Mouse (Mus musculus): ENCODE data around the gene Cchcr1. TPM values are rescaled to one million over a fixed set of nuclear protein-coding genes. Genes with fewer than 3 reads are reported as not detected.

Cchcr1 gene
- polyA plus RNA-seq, 1 experiment from 2014 or later: 14.8 TPM

GRCm38 (mm10) chr17:35524354-35524753 is 7.5 kb downstream of the Cchcr1 start:
- Histone ChIP-seq H3K9ac (no peak overlapping the region), H3K9me3 (replicated peaks) (no peaks in the 10 kb centered on the region), H3K4me2 (replicated peaks) (no peak overlapping the region), H3K4me1 (no peaks in the 10 kb centered on the region), H3K27me3 (no peaks in the 10 kb centered on the region), H3K27ac (no peak overlapping the region), H3K4me3 (no peak overlapping the region), H3K36me3 (peaks cover 31% of the 10 kb centered on the region)
- WGBS: 89% methylated on average over 9 of the region's 9 CpGs
- ATAC-seq (ENCODE audit: low FRiP score): no peak

GRCm38 (mm10) chr17:35526644-35527043 is 9.7 kb downstream of the Cchcr1 start:
- no peak overlapping the region for H3K4me2 ChIP-seq (replicated peaks)

GRCm38 (mm10) chr17:35532360-35532759 is 15.5 kb downstream of the Cchcr1 start:
- Histone ChIP-seq H3K4me3 (no peak overlapping the region), H3K4me2 (replicated peaks) (no peak overlapping the region), H3K9ac (no peak overlapping the region), H3K27me3 (0 out of 2 replicates have a peak, but pooled peaks cover 3% of the 10 kb centered on the region), H3K9me3 (replicated peaks) (no peaks in the 10 kb centered on the region), H3K36me3 (peaks cover 17% of the 10 kb centered on the region), H3K4me1 (peaks cover 13% of the 10 kb centered on the region; the same call in 1 of the 2 replicates), H3K27ac (no peak overlapping the region)
- WGBS: 12% methylated on average over 3 of the region's 3 CpGs
- no peak for ATAC-seq (ENCODE audit: low FRiP score)

More at GRCm38 (mm10) chr17:35526644-35527043, 9.7 kb downstream of the Cchcr1 start:
- Histone ChIP-seq H3K36me3 (peaks cover 28% of the 10 kb centered on the region), H3K4me1 (peaks cover 7% of the 10 kb centered on the region; the same call in 1 of the 2 replicates), H3K9me3 (replicated peaks) (no peaks in the 10 kb centered on the region), H3K27me3 (no peaks in the 10 kb centered on the region), H3K27ac (no peak overlapping the region), H3K9ac (no peak overlapping the region), H3K4me3 (no peak overlapping the region)
- WGBS: 76% methylated on average over 8 of the region's 8 CpGs
- no peak for ATAC-seq (ENCODE audit: low FRiP score)

- Histone ChIP-seq H3K36me3 (peaks cover 16% of the 10 kb centered on the region), H3K9ac (no peak within 1 kb of the TSS), H3K4me3 (no peak within 1 kb of the TSS), H3K4me2 (replicated peaks) (no peak within 1 kb of the TSS), H3K9me3 (replicated peaks) (no peaks in the 10 kb centered on the region), H3K4me1 (peaks cover 13% of the 10 kb centered on the region; the same call in 1 of the 2 replicates), H3K27ac (no peak within 1 kb of the TSS), H3K27me3 (0 out of 2 replicates have a peak, but pooled peaks cover 3% of the 10 kb centered on the region)
- WGBS: 48% methylated on average over 7 of the region's 7 CpGs
- ATAC-seq (ENCODE audit: low FRiP score): no peak
Observed at GRCm38 (mm10) chr17:35532901-35533300, 16.0 kb downstream of the Cchcr1 start, which contains the start of gene Psors1c2. TSS of gene Psors1c2 (plus strand) at chr17:35533201.

- 14% methylated on average over 6 of the region's 6 CpGs for WGBS
- Histone ChIP-seq H3K4me2 (replicated peaks) (no peak overlapping the region), H3K9me3 (replicated peaks) (no peaks in the 10 kb centered on the region), H3K27me3 (0 out of 2 replicates have a peak, but pooled peaks cover 3% of the 10 kb centered on the region), H3K4me1 (peaks cover 13% of the 10 kb centered on the region; the same call in 1 of the 2 replicates), H3K36me3 (0 out of 2 replicates have a peak, but pooled peaks cover 4% of the 10 kb centered on the region), H3K27ac (no peak overlapping the region), H3K4me3 (no peak overlapping the region), H3K9ac (no peak overlapping the region)
- ATAC-seq (ENCODE audit: low FRiP score): peak; percentile 72
Observed at GRCm38 (mm10) chr17:35534343-35534742, 17.4 kb downstream of the Cchcr1 start.

GRCm38 (mm10) chr17:35537421-35537820 is 20.5 kb downstream of the Cchcr1 start:
- ATAC-seq (ENCODE audit: low FRiP score): no peak
- WGBS: 86% methylated on average over 4 of the region's 4 CpGs
- Histone ChIP-seq H3K9me3 (replicated peaks) (no peaks in the 10 kb centered on the region), H3K9ac (no peak overlapping the region), H3K27me3 (0 out of 2 replicates have a peak, but pooled peaks cover 3% of the 10 kb centered on the region), H3K36me3 (no peaks in the 10 kb centered on the region), H3K4me2 (replicated peaks) (no peak overlapping the region), H3K4me3 (no peak overlapping the region), H3K4me1 (0 out of 2 replicates have a peak, but pooled peaks cover 2% of the 10 kb centered on the region), H3K27ac (no peak overlapping the region)

- H3K27ac ChIP-seq: no peak overlapping the region
- H3K9ac ChIP-seq: no peak overlapping the region
- H3K27me3 ChIP-seq: 0 out of 2 replicates have a peak, but pooled peaks cover 1% of the 10 kb centered on the region
- no peak overlapping the region for H3K4me3 ChIP-seq
- peaks cover 4% of the 10 kb centered on the region for H3K4me1 ChIP-seq
- no peak for ATAC-seq (ENCODE audit: low FRiP score)
- H3K4me2 ChIP-seq (replicated peaks): no peak overlapping the region
- no peaks in the 10 kb centered on the region for H3K9me3 ChIP-seq (replicated peaks)
- 74% methylated on average over 1 of the region's 1 CpGs for WGBS
- H3K36me3 ChIP-seq: no peaks in the 10 kb centered on the region
Observed at GRCm38 (mm10) chr17:35538476-35538875, 21.6 kb downstream of the Cchcr1 start.

GRCm38 (mm10) chr17:35539540-35539939 is 22.6 kb downstream of the Cchcr1 start:
- no peak for ATAC-seq (ENCODE audit: low FRiP score)
- H3K4me1 ChIP-seq: peaks cover 4% of the 10 kb centered on the region
- H3K4me3 ChIP-seq: no peak overlapping the region
- WGBS: 50% methylated on average over 10 of the region's 10 CpGs
- H3K27ac ChIP-seq: no peak overlapping the region
- no peaks in the 10 kb centered on the region for H3K36me3 ChIP-seq
- H3K4me2 ChIP-seq (replicated peaks): no peak overlapping the region
- H3K9ac ChIP-seq: no peak overlapping the region
- no peaks in the 10 kb centered on the region for H3K9me3 ChIP-seq (replicated peaks)
- no peaks in the 10 kb centered on the region for H3K27me3 ChIP-seq

- no peak overlapping the region for H3K9ac ChIP-seq
- H3K4me3 ChIP-seq: no peak overlapping the region
- peaks cover 18% of the 10 kb centered on the region for H3K4me1 ChIP-seq
- H3K27me3 ChIP-seq: no peaks in the 10 kb centered on the region
- peak; percentile 15; the same call in 1 of the 2 replicates for ATAC-seq (ENCODE audit: low FRiP score)
- H3K9me3 ChIP-seq (replicated peaks): no peaks in the 10 kb centered on the region
- H3K4me2 ChIP-seq (replicated peaks): peak overlapping the region; percentile 30
- no peaks in the 10 kb centered on the region for H3K36me3 ChIP-seq
- peak overlapping the region; percentile 77 for H3K27ac ChIP-seq
- 74% methylated on average over 15 of the region's 15 CpGs for WGBS
Observed at GRCm38 (mm10) chr17:35542761-35543411, 26.0 kb downstream of the Cchcr1 start.

- Histone ChIP-seq H3K4me2 (replicated peaks) (peak overlapping the region; percentile 30), H3K27ac (peak overlapping the region; percentile 77), H3K9ac (no peak overlapping the region), H3K4me3 (no peak overlapping the region), H3K27me3 (no peaks in the 10 kb centered on the region), H3K36me3 (no peaks in the 10 kb centered on the region), H3K9me3 (replicated peaks) (no peaks in the 10 kb centered on the region), H3K4me1 (peaks cover 18% of the 10 kb centered on the region)
- 18% methylated on average over 14 of the region's 14 CpGs for WGBS
- ATAC-seq (ENCODE audit: low FRiP score): peak; percentile 82
Observed at GRCm38 (mm10) chr17:35543412-35543861, 26.5 kb downstream of the Cchcr1 start.

- Histone ChIP-seq H3K27me3 (no peaks in the 10 kb centered on the region), H3K27ac (peak overlapping the region; percentile 77), H3K9ac (no peak overlapping the region), H3K4me3 (no peak overlapping the region), H3K4me2 (replicated peaks) (no peak overlapping the region; the same call in 1 of the 2 replicates), H3K4me1 (peaks cover 18% of the 10 kb centered on the region), H3K36me3 (no peaks in the 10 kb centered on the region), H3K9me3 (replicated peaks) (no peaks in the 10 kb centered on the region)
- WGBS: 73% methylated on average over 6 of the region's 6 CpGs
- no peak for ATAC-seq (ENCODE audit: low FRiP score)
Observed at GRCm38 (mm10) chr17:35544001-35544400, 27.1 kb downstream of the Cchcr1 start.

- 28% methylated on average over 6 of the region's 6 CpGs for WGBS
- Histone ChIP-seq H3K9me3 (replicated peaks) (no peaks in the 10 kb centered on the region), H3K4me1 (peaks cover 22% of the 10 kb centered on the region), H3K27ac (no peak overlapping the region), H3K4me2 (replicated peaks) (no peak overlapping the region), H3K27me3 (no peaks in the 10 kb centered on the region), H3K36me3 (no peaks in the 10 kb centered on the region), H3K9ac (no peak overlapping the region), H3K4me3 (no peak overlapping the region)
- ATAC-seq (ENCODE audit: low FRiP score): no peak
Observed at GRCm38 (mm10) chr17:35544680-35545079, 27.8 kb downstream of the Cchcr1 start.

All from hindbrain, embryonic 12.5 days (tissue).